Mouse (Mus musculus): Measurements from ENCODE around the gene Kcnk10. TPM values are rescaled to one million over a fixed set of nuclear protein-coding genes. Genes with fewer than 3 reads are reported as not detected.

Gene Kcnk10
- total and polyA plus RNA-seq, 3 experiments: 2.4 to 7.5 (median 3.8) TPM

- no peaks in the 10 kb centered on the region; the same call in 1 of the 2 replicates for H3K79me2 ChIP-seq (replicated peaks; ENCODE audit: control insufficient read depth, extremely low read depth, insufficient read depth, poor library complexity, severe bottlenecking)
- no peak overlapping the region for H3K4me3 ChIP-seq (replicated peaks in 1 of 3; ENCODE audit: low read depth in 2 of 3, low read length in 2 of 3, poor library complexity in 1 of 3)
- no peaks in the 10 kb centered on the region for H3K9me3 ChIP-seq (replicated peaks; ENCODE audit: low read length)
- H3K4me2 ChIP-seq (ENCODE audit: insufficient read depth, low read depth, poor library complexity, severe bottlenecking): no peak overlapping the region
- H3K36me3 ChIP-seq (replicated peaks in 1 of 2; ENCODE audit: control insufficient read depth in 1 of 2, insufficient read depth in 1 of 2, low read length in 1 of 2): no peaks in the 10 kb centered on the region
- dilution Hi-C loops (cut with MboI; ENCODE audit: extremely low pct_ligation_motif_present, extremely low pct_unique_long_range_greater_than_20kb, low sequenced_read_pairs): no loop called here
- TF ChIP-seq ELF1 (IDR thresholded peaks at IDR 0.05; ENCODE audit: low read depth, low read length) (no peak), BHLHE40 (IDR thresholded peaks at IDR 0.05; ENCODE audit: low read depth, low read length) (no peak), RCOR1 (conservative IDR thresholded peaks at IDR 0.05; ENCODE audit: low read depth, low read length) (no peak), MAFK (IDR thresholded peaks at IDR 0.05; ENCODE audit: insufficient replicate concordance, low read length) (no peak), CHD2 (IDR thresholded peaks at IDR 0.05; ENCODE audit: low read length) (no peak), HCFC1 (IDR thresholded peaks at IDR 0.05; ENCODE audit: low read depth, low read length) (no peak), MXI1 (IDR thresholded peaks at IDR 0.05; ENCODE audit: low read depth, low read length) (no peak), KAT2A (IDR thresholded peaks at IDR 0.05; ENCODE audit: insufficient replicate concordance, low read length) (no peak), ZKSCAN1 (IDR thresholded peaks at IDR 0.05; ENCODE audit: borderline replicate concordance, low read depth, low read length) (no peak), POLR2AphosphoS2 (IDR thresholded peaks at IDR 0.05; ENCODE audit: low read depth, low read length) (no peak), EP300 (IDR thresholded peaks at IDR 0.05; ENCODE audit: low read length) (no peak), MEF2A (IDR thresholded peaks at IDR 0.05; ENCODE audit: borderline replicate concordance, low read depth, low read length) (no peak)
- no peak for DNase-seq (ENCODE audit: extremely low read depth)
- peaks cover 20 to 46% of the 10 kb centered on the region in 2 experiments for H3K4me1 ChIP-seq (ENCODE audit: control insufficient read depth in 1 of 2, insufficient read depth in 2 of 2)
- in situ Hi-C loops (cut with MboI; ENCODE audit: low pct_ligation_motif_present, low pct_unique_long_range_greater_than_20kb, low sequenced_read_pairs): no loop called here
- H3K27ac ChIP-seq (ENCODE audit: insufficient read depth, low read depth): no peak overlapping the region
- H3K27me3 ChIP-seq (replicated peaks): no peaks in the 10 kb centered on the region
- H3K9ac ChIP-seq (ENCODE audit: insufficient read depth, low read depth): no peak overlapping the region
Measured at GRCm38 (mm10) chr12:98569380-98569779, 8.7 kb downstream of the Kcnk10 start.

- no peaks in the 10 kb centered on the region for H3K36me3 ChIP-seq (replicated peaks in 1 of 2; ENCODE audit: control insufficient read depth in 1 of 2, insufficient read depth in 1 of 2, low read length in 1 of 2)
- H3K79me2 ChIP-seq (replicated peaks; ENCODE audit: control insufficient read depth, extremely low read depth, insufficient read depth, poor library complexity, severe bottlenecking): no peaks in the 10 kb centered on the region; the same call in 1 of the 2 replicates
- no peaks in the 10 kb centered on the region for H3K9me3 ChIP-seq (replicated peaks; ENCODE audit: low read length)
- no peaks in the 10 kb centered on the region for H3K27me3 ChIP-seq (replicated peaks)
- no peak overlapping the region for H3K4me3 ChIP-seq (replicated peaks in 1 of 3; ENCODE audit: low read depth in 2 of 3, low read length in 2 of 3, poor library complexity in 1 of 3)
- no peak overlapping the region for H3K27ac ChIP-seq (ENCODE audit: insufficient read depth, low read depth)
- no peak overlapping the region for H3K4me2 ChIP-seq (ENCODE audit: insufficient read depth, low read depth, poor library complexity, severe bottlenecking)
- H3K9ac ChIP-seq (ENCODE audit: insufficient read depth, low read depth): no peak overlapping the region
- TF ChIP-seq RAD21 (IDR thresholded peaks at IDR 0.05; ENCODE audit: low read depth, low read length) (no peak), NRF1 (IDR thresholded peaks at IDR 0.05; ENCODE audit: low read depth, low read length) (no peak), POLR2AphosphoS2 (IDR thresholded peaks at IDR 0.05; ENCODE audit: low read depth, low read length) (no peak), CTCF (conservative IDR thresholded peaks at IDR 0.05 in 1 of 2, IDR thresholded peaks at IDR 0.05 in 1 of 2; ENCODE audit: low read depth in 2 of 2, low read length in 2 of 2) (no peak), MYC (IDR thresholded peaks at IDR 0.05; ENCODE audit: low read depth, low read length) (no peak)
- H3K4me1 ChIP-seq (ENCODE audit: control insufficient read depth in 1 of 2, insufficient read depth in 2 of 2): peaks cover 12 to 36% of the 10 kb centered on the region in 2 experiments; a peak in 3 of 4 replicates
- no peak for DNase-seq (ENCODE audit: extremely low read depth)
- in situ Hi-C loops (cut with MboI; ENCODE audit: low pct_ligation_motif_present, low pct_unique_long_range_greater_than_20kb, low sequenced_read_pairs) (no loop called here), dilution Hi-C loops (cut with MboI; ENCODE audit: extremely low pct_ligation_motif_present, extremely low pct_unique_long_range_greater_than_20kb, low sequenced_read_pairs) (no loop called here)
Measured at GRCm38 (mm10) chr12:98567877-98568276, 10.2 kb downstream of the Kcnk10 start.

Data from CH12.LX (cell line).